ENCODE assay signal across 18 mouse cellular contexts in the genomic region with DNA sequence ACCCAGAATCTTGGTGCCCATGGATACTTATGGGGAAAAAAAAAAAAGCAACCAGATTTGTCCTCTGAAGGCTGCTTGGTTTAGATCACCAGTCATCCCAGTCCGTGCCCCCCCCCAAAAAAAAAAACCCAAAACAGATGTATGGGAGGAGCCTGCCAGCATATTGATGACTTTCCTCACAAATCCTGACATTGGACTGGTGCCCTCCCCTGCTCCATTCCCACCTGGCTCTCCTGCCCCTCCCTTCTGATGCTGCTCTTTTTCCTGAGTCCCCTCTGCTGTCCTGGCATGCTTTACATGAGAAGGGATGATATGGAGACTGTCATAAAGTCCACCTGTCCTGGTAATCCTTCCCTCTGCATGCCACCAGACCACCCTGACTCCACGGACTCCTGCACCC.
DNase-seq lines count a peak whose midpoint lies in the region; ATAC-seq and TF ChIP-seq lines count a peak whose summit lies in the region.
"Had no signal": no experiment of that assay in that cellular context is flagged by ENCODE, and none has a peak within 500 bp of the region (broad histone marks: within the 10 kb centered on the region; RNA-seq: fewer than 3 reads in every experiment).

No protein-coding gene starts in this region.

- H3K4me3 ChIP-seq in forebrain, postnatal 0 days (ENCODE audit: low read depth, low read length): no peak overlapping the region
- H3K4me3 ChIP-seq in forebrain, embryonic 10.5 days: no peak overlapping the region
- no peak overlapping the region for H3K4me3 ChIP-seq in midbrain, embryonic 10.5 days
- H3K4me3 ChIP-seq in midbrain, embryonic 15.5 days: no peak overlapping the region
- H3K4me3 ChIP-seq in hindbrain, embryonic 13.5 days: no peak overlapping the region
- H3K4me3 ChIP-seq: embryonic facial prominence, embryonic 10.5 days; gastrocnemius, adult 2 months; heart, embryonic 13.5 days; intestine, embryonic 15.5 days had no signal

- WGBS in forebrain, postnatal 0 days: 52% methylated on average over 2 of the region's 2 CpGs
- 69% methylated on average over 2 of the region's 2 CpGs for WGBS in forebrain, embryonic 10.5 days
- 68% methylated on average over 2 of the region's 2 CpGs for WGBS in midbrain, embryonic 10.5 days
- WGBS in midbrain, embryonic 15.5 days: 69% methylated on average over 2 of the region's 2 CpGs
- WGBS in hindbrain, embryonic 13.5 days: 45% methylated on average over 2 of the region's 2 CpGs

- no peak overlapping the region for H3K4me2 ChIP-seq in forebrain, postnatal 0 days (ENCODE audit: low read depth)
- H3K4me2 ChIP-seq in midbrain, embryonic 15.5 days: no peak overlapping the region
- H3K4me2 ChIP-seq in hindbrain, embryonic 13.5 days: no peak overlapping the region
- H3K4me2 ChIP-seq: heart, embryonic 13.5 days; intestine, embryonic 15.5 days had no signal

- no peak for ATAC-seq in forebrain, postnatal 0 days
- no peak for ATAC-seq in midbrain, embryonic 15.5 days (replicated peaks)
- ATAC-seq in hindbrain, embryonic 13.5 days (ENCODE audit: low FRiP score): no peak
- ATAC-seq: forebrain, embryonic 14.5 days; intestine, embryonic 15.5 days had no signal

- H3K9ac ChIP-seq in forebrain, postnatal 0 days: no peak overlapping the region
- no peak overlapping the region for H3K9ac ChIP-seq in midbrain, embryonic 15.5 days
- H3K9ac ChIP-seq in hindbrain, embryonic 13.5 days: no peak overlapping the region
- H3K9ac ChIP-seq: heart, embryonic 13.5 days; intestine, embryonic 15.5 days had no signal

- 0 out of 2 replicates have a peak overlapping the region, but pooled peaks have one; percentile 4 for H3K27ac ChIP-seq in forebrain, postnatal 0 days (ENCODE audit: low read depth, low read length)
- no peak overlapping the region for H3K27ac ChIP-seq in forebrain, embryonic 10.5 days
- peak overlapping the region; percentile 68 for H3K27ac ChIP-seq in midbrain, embryonic 10.5 days (replicated peaks)
- H3K27ac ChIP-seq in midbrain, embryonic 15.5 days: no peak overlapping the region
- H3K27ac ChIP-seq in hindbrain, embryonic 13.5 days: peak overlapping the region; percentile 79; the same call in 1 of the 2 replicates
- H3K27ac ChIP-seq: embryonic facial prominence, embryonic 10.5 days; gastrocnemius, adult 2 months; heart, embryonic 13.5 days; intestine, embryonic 15.5 days had no signal

- H3K4me1 ChIP-seq in forebrain, postnatal 0 days (ENCODE audit: insufficient read depth): 0 out of 2 replicates have a peak, but pooled peaks cover 3% of the 10 kb centered on the region
- no peaks in the 10 kb centered on the region for H3K4me1 ChIP-seq in forebrain, embryonic 10.5 days
- H3K4me1 ChIP-seq in midbrain, embryonic 10.5 days: peaks cover 67% of the 10 kb centered on the region
- H3K4me1 ChIP-seq in midbrain, embryonic 15.5 days: peaks cover 44% of the 10 kb centered on the region
- H3K4me1 ChIP-seq in hindbrain, embryonic 13.5 days (replicated peaks): peaks cover 84% of the 10 kb centered on the region
- H3K4me1 ChIP-seq: intestine, embryonic 15.5 days had no signal

- TF ChIP-seq POLR2A in brain, embryonic 14.5 days (IDR thresholded peaks at IDR 0.05; ENCODE audit: borderline replicate concordance, extremely low read depth, insufficient read depth, insufficient read length, poor library complexity, severe bottlenecking): no peak

- no peaks in the 10 kb centered on the region for H3K36me3 ChIP-seq in forebrain, postnatal 0 days (ENCODE audit: insufficient read depth)
- no peaks in the 10 kb centered on the region for H3K36me3 ChIP-seq in forebrain, embryonic 10.5 days (replicated peaks)
- H3K36me3 ChIP-seq in midbrain, embryonic 10.5 days: no peaks in the 10 kb centered on the region
- H3K36me3 ChIP-seq in midbrain, embryonic 15.5 days (replicated peaks): no peaks in the 10 kb centered on the region
- H3K36me3 ChIP-seq in hindbrain, embryonic 13.5 days: no peaks in the 10 kb centered on the region
- H3K36me3 ChIP-seq: embryonic facial prominence, embryonic 10.5 days; heart, embryonic 13.5 days; intestine, embryonic 15.5 days had no signal

- no peak for DNase-seq in forebrain, postnatal 0 days
- no peak for DNase-seq in forebrain, embryonic 10.5 days (ENCODE audit: extremely low spot score, low spot score)
- DNase-seq in midbrain, embryonic 10.5 days (ENCODE audit: low spot score): no peak
- peak; percentile 48 for DNase-seq in brain, embryonic 14.5 days (ENCODE audit: low read depth)
- DNase-seq in frontal cortex, postnatal 25 days (ENCODE audit: low spot score in 2 of 2): no peak
- DNase-seq: adrenal gland, adult 2 months; adrenal gland, postnatal 25 days; cerebellum, adult 8-10 months; gastrocnemius, adult 2 months; gastrocnemius, postnatal 25 days; heart, postnatal 36 days; kidney, adult 18-20 months had no signal

- no peaks in the 10 kb centered on the region for H3K27me3 ChIP-seq in forebrain, postnatal 0 days (ENCODE audit: insufficient read depth, low read length)
- H3K27me3 ChIP-seq in forebrain, embryonic 10.5 days (ENCODE audit: poor library complexity, severe bottlenecking): peaks cover 32% of the 10 kb centered on the region
- H3K27me3 ChIP-seq in midbrain, embryonic 10.5 days (ENCODE audit: low read depth, poor library complexity, severe bottlenecking): peaks cover 6% of the 10 kb centered on the region; the same call in 1 of the 2 replicates
- no peaks in the 10 kb centered on the region for H3K27me3 ChIP-seq in midbrain, embryonic 15.5 days (replicated peaks)
- no peaks in the 10 kb centered on the region for H3K27me3 ChIP-seq in hindbrain, embryonic 13.5 days
- H3K27me3 ChIP-seq: intestine, embryonic 15.5 days had no signal

- H3K9me3 ChIP-seq in forebrain, postnatal 0 days (ENCODE audit: low read length): no peaks in the 10 kb centered on the region
- no peaks in the 10 kb centered on the region for H3K9me3 ChIP-seq in forebrain, embryonic 10.5 days
- no peaks in the 10 kb centered on the region for H3K9me3 ChIP-seq in midbrain, embryonic 10.5 days (replicated peaks)
- no peaks in the 10 kb centered on the region for H3K9me3 ChIP-seq in midbrain, embryonic 15.5 days
- no peaks in the 10 kb centered on the region for H3K9me3 ChIP-seq in hindbrain, embryonic 13.5 days
- H3K9me3 ChIP-seq: embryonic facial prominence, embryonic 10.5 days; heart, embryonic 13.5 days; intestine, embryonic 15.5 days had no signal

- no peak for TF ChIP-seq CTCF in forebrain, postnatal 0 days (IDR thresholded peaks at IDR 0.05; ENCODE audit: low read depth)
- TF ChIP-seq CTCF in brain, embryonic 14.5 days (IDR thresholded peaks at IDR 0.05; ENCODE audit: borderline replicate concordance, extremely low read depth, insufficient read depth, insufficient read length): no peak

Comparison
In these comparisons a context has a peak if more than half of its experiments do, and no peak if none do; other contexts are left out.
1. H3K27ac ChIP-seq: peak in forebrain, postnatal 0 days (single experiment), midbrain, embryonic 10.5 days (single experiment) and hindbrain, embryonic 13.5 days (single experiment); none in forebrain, embryonic 10.5 days (single experiment) and midbrain, embryonic 15.5 days (single experiment).